7 mouse cellular contexts compared by ENCODE assay signal in genomic region chr3:146180986-146181385, GRCm38 (mm10). TPM values are rescaled to one million over a fixed set of nuclear protein-coding genes. Genes with fewer than 3 reads are reported as not detected.
DNase-seq lines count a peak whose midpoint lies in the region; ATAC-seq and TF ChIP-seq lines count a peak whose summit lies in the region.

No protein-coding gene starts in this region.

- WGBS in kidney, embryonic 15.5 days = 37% methylated on average over 3 of the region's 3 CpGs
- WGBS in lung, postnatal 0 days = 33% methylated on average over 3 of the region's 3 CpGs

- no peaks in the 10 kb centered on the region for H3K36me3 ChIP-seq in kidney, embryonic 15.5 days
- H3K36me3 ChIP-seq in lung, postnatal 0 days (ENCODE audit: insufficient read depth, low read length) = no peaks in the 10 kb centered on the region

- TF ChIP-seq EP300 in lung, postnatal 0 days (IDR thresholded peaks at IDR 0.05) = no peak

- 0 out of 2 replicates have a peak, but pooled peaks cover 3% of the 10 kb centered on the region for H3K4me1 ChIP-seq in kidney, embryonic 15.5 days
- no peaks in the 10 kb centered on the region for H3K4me1 ChIP-seq in lung, postnatal 0 days (ENCODE audit: insufficient read depth, low read depth, low read length)

- no peak overlapping the region for H3K4me3 ChIP-seq in kidney, embryonic 15.5 days (replicated peaks)
- no peak overlapping the region for H3K4me3 ChIP-seq in lung, postnatal 0 days (ENCODE audit: low read depth, low read length)

- H3K4me2 ChIP-seq in kidney, embryonic 15.5 days = no peak overlapping the region
- H3K4me2 ChIP-seq in lung, postnatal 0 days (replicated peaks; ENCODE audit: low read depth, low read length) = no peak overlapping the region

- no peak for ATAC-seq in kidney, embryonic 15.5 days (replicated peaks; ENCODE audit: low FRiP score)
- ATAC-seq in lung, postnatal 0 days = no peak

- H3K27ac ChIP-seq in kidney, embryonic 15.5 days = no peak overlapping the region
- no peak overlapping the region for H3K27ac ChIP-seq in lung, postnatal 0 days (ENCODE audit: low read length)

- peak; percentile 75 for TF ChIP-seq CTCF in lung, postnatal 0 days (IDR thresholded peaks at IDR 0.05)

- no peak overlapping the region for H3K9ac ChIP-seq in kidney, embryonic 15.5 days
- H3K9ac ChIP-seq in lung, postnatal 0 days (replicated peaks; ENCODE audit: low read depth) = no peak overlapping the region

- DNase-seq in kidney, adult 18-20 months = peak; percentile 65
- peak; percentile 64 for DNase-seq in ES-CJ7 (ENCODE audit: low read depth, low spot score)
- peak; percentile 73 for DNase-seq in ZHBTc4 (ENCODE audit: low read depth, low spot score)
- peak; percentile 63 for DNase-seq in gastrocnemius, postnatal 10 days
- peak; percentile 62 for DNase-seq in lung, postnatal 0 days (ENCODE audit: low spot score)
- peak; percentile 52 to 78 for DNase-seq in spleen, postnatal 4 days (ENCODE audit: low spot score in 2 of 2)

- H3K9me3 ChIP-seq in kidney, embryonic 15.5 days (replicated peaks) = no peaks in the 10 kb centered on the region
- H3K9me3 ChIP-seq in lung, postnatal 0 days (ENCODE audit: low read length) = no peaks in the 10 kb centered on the region

- H3K27me3 ChIP-seq in kidney, embryonic 15.5 days = no peaks in the 10 kb centered on the region
- H3K27me3 ChIP-seq in lung, postnatal 0 days (replicated peaks; ENCODE audit: insufficient read depth, low read length) = no peaks in the 10 kb centered on the region

RNA-seq across cellular contexts. Expression of gene Mcoln2, which starts 31.4 kb away (rescaled TPM):
- polyA plus RNA-seq in kidney, embryonic 15.5 days (2015; fragmentation: Nextera tagmentation; extraction: Ambion mirVana) = 0.78 and 0.91 TPM in 2 replicates
- under 1 TPM; 0.14 to 0.54 TPM for total RNA-seq in gastrocnemius, postnatal 10 days (2021)
- 0.25 and 0.27 TPM in 2 replicates for polyA plus RNA-seq in lung, postnatal 0 days (2015; fragmentation: Nextera tagmentation; extraction: Ambion mirVana)

RNA-seq across cellular contexts. Expression of gene Lpar3, which starts 39.8 kb away (rescaled TPM):
- 1.1 and 1.4 TPM in 2 replicates for polyA plus RNA-seq in kidney, embryonic 15.5 days (2015; fragmentation: Nextera tagmentation; extraction: Ambion mirVana)
- under 1 TPM; 0.21 to 0.95 TPM for total RNA-seq in gastrocnemius, postnatal 10 days (2021)
- polyA plus RNA-seq in lung, postnatal 0 days (2015; fragmentation: Nextera tagmentation; extraction: Ambion mirVana) = 9.5 and 9.8 TPM in 2 replicates
